Mouse (Mus musculus) gastrocnemius, postnatal 14 days (tissue): Measurements from ENCODE around the gene Ube2g1. TPM values are rescaled to one million over a fixed set of nuclear protein-coding genes. Genes with fewer than 3 reads are reported as not detected.

Experiments
- DNase-seq: peaks from one replicate; pipeline ENCODE4 v3.0.0; 2021; ENCODE audit warnings: mixed read lengths
- intact Hi-C: fragments of 180-260 bp; cut with DNase I; formaldehyde crosslinking; loops from one replicate; pipeline ENCODE4 v1.15.1; 2025; ENCODE audit warnings: low total_unique reads
- long read RNA-seq, 2 experiments: library from polyadenylated mRNA; stranded (forward); transcript quantifications; one replicate each; pipeline ENCODE4 v2.0.0; 2021
- total RNA-seq, 2 experiments: library from RNA; stranded (reverse); gene quantifications; 2 replicates each; pipeline ENCODE4 v1.2.3; 2021

The Ube2g1 gene
- total RNA-seq = 10 to 100 TPM; 55.2 to 55.7 TPM
- long read RNA-seq, experiment 1, transcript Ube2g1-201 (6 exons, 3,815 nt) = major isoform, 52 of 75 reads
- long read RNA-seq, experiment 1, partial matches to known transcripts = 2 of 75 reads
- long read RNA-seq, experiment 1, other reads (novel, unspliced or antisense) = 15 of 75 reads
- long read RNA-seq, experiment 2, transcript Ube2g1-201 (6 exons, 3,815 nt) = major isoform, 83 of 113 reads
- long read RNA-seq, experiment 2, partial matches to known transcripts = 1 of 113 reads
- long read RNA-seq, experiment 2, other reads (novel, unspliced or antisense) = 25 of 113 reads

DNA sequence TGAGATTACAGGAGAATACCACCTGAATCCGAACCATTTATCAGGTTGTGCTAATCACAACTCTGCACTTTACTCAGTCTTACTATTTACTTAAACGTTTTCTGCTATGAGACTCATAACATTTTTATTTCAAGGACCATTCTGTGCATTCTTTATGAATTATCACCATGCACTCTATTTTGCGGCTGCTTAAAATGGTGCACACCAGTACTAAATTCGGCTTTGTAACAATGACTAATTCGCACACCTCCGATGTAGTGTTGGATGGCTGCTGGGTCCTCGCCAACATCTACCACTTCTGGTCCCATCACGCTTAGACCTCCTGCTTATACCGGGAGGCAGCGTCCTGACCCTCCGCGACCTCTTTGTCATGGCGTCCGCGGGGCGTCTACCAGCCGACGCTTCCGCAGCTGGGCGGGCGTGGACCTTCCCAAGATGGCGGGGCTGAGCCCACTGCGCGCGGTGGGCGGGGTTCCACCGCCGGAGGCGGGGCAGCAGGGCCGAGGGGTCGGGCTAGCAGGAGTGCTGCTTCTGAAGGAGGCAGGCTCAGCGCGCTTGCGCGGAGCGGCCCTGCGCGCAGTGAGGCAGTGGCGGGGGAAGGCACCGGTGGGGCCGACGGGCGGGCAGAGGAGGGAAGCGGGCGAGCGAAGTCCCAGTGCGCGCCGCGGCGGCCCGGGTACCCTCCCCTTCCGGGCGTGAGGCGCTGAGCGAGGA is at the start of gene Ube2g1:
Gene Ube2g1 (plus strand): TSS at position 590 of the 714 bp plus-strand sequence.
- peak; percentile 99 for DNase-seq
- intact Hi-C loops = no loop called here

DNA sequence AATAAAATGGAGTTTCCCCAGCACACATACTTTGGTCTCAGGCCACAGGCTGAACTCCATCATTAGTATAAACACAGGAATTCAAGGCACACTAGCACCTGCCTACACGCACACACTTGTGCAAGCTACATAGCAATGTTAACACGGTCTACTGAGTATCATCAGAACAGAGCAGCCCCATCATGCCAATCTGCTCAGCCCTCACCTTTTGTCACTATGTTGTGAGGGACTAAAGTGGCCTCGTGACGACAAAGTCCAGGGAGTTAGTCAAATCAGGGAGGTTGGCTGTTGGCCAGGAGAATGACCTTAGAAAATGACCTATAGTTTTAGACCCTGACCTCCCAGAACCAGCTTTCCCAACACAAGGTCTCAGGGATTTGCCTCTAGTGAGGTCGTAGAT is 48.9 kb upstream of the Ube2g1 start:
- no peak for DNase-seq
- intact Hi-C loops = loop anchor here (10.0 kb wide), 1 partner anchor 333 kb away; no protein-coding TSS in a partner anchor

DNA sequence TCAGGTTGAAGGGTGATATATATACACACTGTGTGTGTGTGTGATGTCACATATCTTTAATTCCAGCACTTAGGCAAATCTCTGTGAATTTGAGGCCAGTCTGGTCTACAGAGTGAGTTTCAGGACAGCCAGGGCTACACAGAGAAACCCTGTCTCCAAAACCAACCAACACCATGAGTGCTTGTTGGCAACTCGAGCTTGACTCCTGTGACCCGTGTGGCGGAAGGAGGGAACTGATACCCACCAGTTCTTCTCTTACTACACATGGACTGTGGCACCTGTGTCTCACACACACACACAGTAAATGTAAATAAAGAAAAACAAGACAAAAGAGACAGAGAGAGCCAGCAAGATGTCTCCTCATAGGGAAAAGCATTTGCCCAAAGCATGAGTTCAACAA is 46.4 kb upstream of the Ube2g1 start:
- no peak for DNase-seq

DNA sequence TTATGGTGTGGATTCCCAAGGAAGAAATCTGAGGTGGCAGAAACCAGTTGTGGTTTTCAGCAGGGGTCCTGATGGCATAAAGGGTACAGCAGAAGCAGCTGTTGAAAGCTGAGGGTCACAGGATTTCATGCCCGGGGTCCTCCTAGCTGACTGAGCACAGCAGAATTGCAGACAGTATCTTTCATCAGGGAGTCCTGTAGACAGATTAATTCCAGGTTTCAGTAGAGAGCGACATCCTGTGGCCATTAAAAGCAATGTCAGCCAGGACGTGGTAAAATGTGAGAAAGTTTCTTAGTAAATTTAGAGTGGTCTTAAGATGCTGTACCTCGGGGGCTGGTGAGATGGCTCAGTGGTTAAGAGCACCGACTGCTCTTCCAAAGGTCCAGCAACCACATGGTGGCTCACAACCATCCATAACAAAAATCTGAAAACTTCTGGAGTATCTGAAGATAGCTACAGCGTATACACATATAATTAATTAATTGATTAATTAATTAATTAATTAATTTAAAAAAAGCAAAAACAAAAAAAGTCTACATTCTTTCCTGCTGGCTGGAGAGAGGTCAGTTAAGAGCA is 42.8 kb upstream of the Ube2g1 start:
- no peak for DNase-seq
- intact Hi-C loops = loop anchor here (5.0 kb wide), 3 partner anchors 72 to 127 kb away; partner anchors contain the start of gene Ggt6

More for the DNA sequence above, 46.4 kb upstream of the Ube2g1 start:
- intact Hi-C loops = loop anchor here (5.0 kb wide), 3 partner anchors 68 to 123 kb away; partner anchors contain the start of gene Ggt6

DNA sequence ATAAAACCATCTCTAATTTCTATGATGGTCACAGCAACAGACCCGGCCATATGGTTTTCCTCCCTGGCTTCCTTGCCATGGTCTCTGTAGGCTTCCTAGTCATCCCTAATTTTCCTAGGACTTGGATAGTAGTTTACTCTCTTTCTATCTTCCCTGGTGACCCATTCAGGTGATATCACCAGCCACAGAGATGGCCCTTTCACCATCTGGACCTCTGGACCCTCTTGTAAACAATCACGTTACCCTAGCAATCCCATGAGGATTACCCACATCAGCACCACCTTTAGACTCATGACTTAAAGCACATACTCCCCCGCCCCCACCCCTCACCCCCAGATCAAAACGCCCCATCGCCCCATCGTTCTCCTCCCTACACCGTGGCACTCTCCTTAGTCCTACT is 40.8 kb upstream of the Ube2g1 start:
- no peak for DNase-seq
- intact Hi-C loops = no loop called here

DNA sequence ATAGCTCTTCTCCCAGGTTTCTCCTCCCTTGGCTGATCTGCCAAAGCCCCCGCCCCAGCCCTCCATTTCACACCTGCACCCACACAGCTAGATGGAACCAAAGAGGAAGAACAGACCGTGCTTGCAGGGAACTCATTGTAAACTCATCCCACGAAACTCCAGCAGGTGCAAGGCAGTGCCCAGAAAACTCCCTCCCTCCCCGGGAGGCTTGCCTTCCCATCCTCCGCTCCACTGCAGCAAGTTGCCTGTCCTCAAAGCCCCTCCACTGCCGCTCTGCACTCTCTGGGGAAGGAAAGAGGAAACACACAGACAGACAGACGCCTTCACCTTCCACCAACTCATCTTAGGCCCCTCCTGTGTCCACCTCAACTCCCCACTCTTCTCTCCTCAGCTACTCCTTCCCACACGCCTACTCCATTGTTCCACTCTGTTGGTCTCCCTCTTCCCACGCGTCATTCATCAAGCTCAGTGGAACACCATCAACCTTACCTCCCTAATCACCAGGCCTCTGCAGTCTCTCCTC is 40.2 kb upstream of the Ube2g1 start:
- intact Hi-C loops = no loop called here
- DNase-seq = no peak

DNA sequence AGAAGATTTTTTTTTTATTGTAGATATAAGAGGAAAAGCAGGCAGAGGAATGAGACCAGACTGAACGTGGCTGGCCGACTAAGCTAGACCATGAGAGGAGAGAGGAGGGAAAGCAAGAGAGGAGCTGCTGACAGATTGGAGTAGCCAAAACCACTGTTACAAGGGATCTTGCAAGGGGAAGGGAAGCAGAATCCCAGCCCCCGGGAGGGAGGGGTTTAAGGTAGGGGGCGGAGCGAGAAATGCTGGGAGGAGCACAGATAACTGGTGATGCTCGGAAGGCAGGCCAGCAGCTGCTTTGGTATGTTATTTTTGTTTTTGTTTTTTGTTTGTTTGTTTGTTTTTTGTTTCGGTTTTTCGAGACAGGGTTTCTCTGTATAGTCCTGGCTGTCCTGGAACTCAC is 38.0 kb upstream of the Ube2g1 start:
- DNase-seq = no peak
- intact Hi-C loops = no loop called here

DNA sequence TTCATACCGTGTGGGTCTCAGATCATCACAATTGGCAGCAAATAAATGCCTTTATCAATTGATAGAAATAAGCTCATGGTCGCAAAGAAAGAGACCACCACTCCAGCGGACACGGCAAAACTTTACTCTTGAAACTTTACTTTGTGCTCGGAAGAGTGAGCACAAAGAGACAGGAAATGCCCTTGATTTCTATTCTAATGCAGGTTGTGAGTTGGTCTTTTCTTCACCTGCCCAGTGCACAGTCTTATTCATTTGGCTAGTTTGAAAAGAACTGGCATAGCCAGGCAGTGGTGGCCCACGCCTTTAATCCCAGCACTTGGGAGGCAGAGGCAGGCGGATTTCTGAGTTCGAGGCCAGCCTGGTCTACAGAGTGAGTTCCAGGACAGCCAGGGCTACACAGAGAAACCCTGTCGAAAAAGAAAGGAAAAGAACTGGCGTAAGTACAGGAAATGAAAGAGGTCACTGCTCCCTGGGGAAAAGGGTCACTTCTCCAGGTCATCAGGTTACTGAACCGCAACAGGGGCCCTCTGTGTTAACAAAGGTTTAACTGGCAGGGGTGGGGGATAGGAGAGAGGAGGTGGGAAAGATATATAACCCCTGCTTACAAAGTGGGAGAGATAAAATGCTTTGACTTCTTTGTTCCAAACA is 37.3 kb upstream of the Ube2g1 start:
- intact Hi-C loops = no loop called here
- no peak for DNase-seq

DNA sequence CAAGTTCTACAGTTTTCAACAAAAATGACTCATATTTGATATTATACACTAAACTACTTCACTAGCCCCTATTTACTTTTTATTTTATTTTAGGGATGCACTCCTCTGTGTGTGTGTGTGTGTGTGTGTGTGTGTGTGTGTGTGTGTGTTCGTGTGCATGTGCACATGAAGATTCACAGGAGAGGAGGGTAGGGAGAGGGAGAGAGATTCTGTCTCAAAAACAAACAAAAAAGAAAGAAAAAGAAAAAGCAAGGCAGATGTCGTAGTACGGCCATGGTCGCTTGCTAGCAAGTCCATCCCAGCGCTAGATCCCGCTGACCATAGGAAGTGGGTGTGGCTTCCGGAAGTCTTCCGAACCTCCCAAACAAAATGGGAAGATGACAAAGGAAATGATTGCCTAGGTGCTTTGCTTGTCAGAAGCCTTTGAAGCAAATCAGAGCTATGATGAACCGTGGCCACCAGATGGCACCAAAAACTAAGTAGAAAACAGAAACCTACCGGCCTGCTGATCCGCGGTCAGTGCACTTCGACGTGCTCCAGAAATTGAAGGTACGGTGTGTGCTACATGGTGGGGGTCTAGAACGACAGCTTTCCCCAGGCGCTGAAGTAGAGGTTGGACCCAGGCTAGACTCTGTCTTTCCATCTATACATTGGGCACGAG is 36.6 kb upstream of the Ube2g1 start:
- DNase-seq = peak; percentile 74
- intact Hi-C loops = no loop called here

DNA sequence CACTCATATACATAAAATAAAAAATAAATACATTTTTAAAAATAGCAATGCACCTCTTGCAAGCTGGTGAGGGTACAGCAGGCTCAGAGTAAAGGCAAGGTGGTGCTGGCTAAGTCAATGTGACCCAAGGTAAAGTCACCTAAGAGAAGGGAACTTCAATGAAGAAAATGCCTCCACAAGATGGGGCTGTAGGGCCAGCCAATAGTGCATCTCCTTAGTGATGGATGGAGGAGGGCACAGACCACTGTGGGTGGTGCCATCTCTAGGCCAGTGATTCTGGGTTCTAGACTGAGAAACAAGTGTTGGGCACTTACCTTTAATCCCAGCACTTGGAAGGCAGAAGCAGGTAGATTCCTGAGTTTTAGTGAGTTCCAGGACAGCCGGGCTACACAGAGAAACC is 33.3 kb upstream of the Ube2g1 start:
- DNase-seq = no peak
- intact Hi-C loops = loop anchor here (2.0 kb wide), 1 partner anchor 151 kb away; no protein-coding TSS in a partner anchor

DNA sequence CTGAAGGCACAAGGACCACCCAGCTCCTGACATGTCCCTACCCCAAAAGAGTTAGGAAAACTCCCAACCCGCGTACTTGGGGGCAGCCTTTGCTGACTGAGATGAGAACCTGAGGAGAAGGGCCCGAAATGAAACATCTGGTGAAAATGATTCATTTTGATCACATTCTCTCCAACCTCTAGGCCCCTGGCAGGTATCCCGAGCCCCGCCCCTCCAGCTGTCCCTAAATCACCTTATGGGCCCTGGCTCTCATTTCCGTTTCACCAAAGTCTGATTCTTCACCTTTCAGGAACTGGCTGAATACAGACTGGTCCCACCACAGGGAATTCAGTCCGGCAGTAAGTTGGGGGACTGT is 31.0 kb upstream of the Ube2g1 start:
- intact Hi-C loops = no loop called here
- DNase-seq = peak; percentile 18

DNA sequence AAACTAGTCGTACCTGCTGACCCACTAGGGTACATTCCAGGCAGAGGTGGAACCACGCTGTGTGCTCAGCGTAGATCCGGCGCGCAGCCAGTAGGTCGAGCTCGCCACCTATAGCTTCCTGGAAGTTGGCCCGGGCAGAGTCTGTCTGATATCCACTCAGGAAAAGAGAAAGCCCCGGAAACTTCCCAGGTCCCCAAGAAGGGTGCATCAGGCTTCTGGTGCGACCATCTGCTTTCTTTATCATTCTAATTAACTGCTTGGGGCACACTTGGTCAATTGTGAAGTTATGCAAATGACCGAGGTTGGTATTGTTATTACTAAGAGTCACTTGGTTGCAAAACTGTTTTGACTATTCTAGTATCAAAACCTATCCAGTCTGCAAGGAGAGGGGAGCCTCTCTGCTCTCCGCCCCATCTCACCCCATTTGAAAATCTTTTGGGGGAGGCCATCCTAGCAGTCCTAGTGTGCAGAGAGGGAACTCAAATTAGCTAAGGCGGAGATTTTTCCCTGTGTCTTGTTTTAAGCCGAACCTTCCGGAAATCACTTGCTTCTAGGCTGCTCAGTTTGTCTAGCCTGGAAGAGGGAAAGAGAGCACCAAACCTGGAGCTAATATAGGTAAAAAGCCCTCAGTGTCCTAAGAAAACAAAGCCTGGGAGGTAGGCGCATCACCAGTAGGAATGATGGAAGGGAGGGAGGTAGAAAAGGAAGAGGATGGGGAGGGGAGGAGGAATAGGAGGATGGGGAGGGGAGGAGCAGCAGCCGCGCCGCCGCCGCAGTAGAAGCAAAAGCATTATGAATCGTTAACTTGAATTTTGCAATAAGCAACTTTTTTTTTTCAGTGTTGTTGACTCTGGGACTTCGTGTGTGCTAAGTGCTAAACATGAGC is 30.4 kb upstream of the Ube2g1 start:
- DNase-seq = no peak
- intact Hi-C loops = no loop called here

DNA sequence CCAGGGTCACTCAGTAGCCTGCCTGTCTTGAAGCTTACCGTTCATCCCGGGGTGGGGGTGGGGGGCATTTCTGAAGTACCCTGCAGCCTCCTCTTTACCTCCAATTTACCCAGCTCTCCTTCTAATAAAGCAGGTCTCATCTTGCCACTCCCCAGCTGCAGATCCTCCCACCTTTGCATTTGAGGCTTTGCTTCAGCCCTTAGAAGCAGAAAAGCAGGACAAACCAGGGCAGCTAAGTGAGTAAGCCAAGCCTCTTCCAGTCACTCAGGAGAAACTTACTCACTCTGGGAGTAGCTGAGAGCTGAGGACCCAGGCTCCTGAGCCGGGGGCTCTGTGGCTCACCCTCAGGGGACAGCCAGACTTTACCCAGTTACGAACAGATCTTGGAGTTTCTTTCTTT is 28.6 kb upstream of the Ube2g1 start:
- no peak for DNase-seq
- intact Hi-C loops = no loop called here

DNA sequence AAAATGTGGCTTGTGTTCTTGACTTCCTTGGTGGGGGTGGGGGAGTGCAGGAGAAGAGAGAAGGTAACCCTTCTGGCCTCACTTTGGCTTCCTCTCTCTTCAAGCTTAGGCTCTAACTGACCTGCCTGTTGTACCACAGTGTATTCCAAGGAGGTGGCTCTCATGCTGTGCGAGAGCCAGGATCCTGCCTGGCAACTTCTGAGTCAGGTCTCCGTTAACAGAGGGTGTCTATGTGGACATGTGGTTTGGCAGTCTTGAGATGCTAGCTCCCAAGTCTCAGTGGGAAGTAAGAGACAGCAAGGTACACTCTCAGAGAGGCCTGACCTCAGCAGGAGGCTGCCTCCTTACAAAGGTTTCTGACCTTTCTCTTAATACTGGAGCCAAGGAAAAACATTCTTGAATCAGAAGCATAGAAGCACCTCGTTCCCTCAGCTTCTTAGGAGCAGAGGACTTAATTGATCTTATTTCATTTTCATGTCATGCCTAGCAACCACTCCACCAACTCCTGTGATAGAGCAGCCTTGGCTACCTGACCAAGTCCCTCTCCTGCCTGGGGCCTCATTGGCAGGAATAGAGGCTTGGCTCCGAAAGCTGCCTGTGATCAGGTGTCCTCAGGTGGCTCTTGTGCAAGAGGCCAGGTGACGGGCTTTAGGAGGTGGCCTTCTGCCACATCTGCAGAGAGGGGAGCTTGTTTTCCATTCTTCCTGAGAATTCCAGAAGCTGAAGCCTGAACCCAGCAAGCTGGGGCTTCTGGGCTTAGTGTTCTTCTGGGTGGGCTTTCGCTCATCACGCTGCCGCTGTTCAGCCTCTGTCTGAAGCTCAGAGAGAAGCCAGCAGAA is 25.3 kb upstream of the Ube2g1 start:
- intact Hi-C loops = no loop called here
- peak; percentile 42 for DNase-seq

DNA sequence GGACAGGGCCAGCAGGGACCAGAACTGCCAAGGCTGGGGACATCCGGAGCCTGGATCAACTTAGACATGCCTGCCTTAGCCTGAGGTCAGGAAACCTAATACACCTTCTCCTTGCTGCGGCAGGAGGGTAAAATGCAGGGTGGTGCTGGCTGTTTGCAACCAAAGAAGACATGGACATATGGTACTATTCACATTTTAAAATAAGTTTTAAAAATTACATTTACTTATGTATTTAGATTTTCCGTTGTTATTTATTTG is 24.7 kb upstream of the Ube2g1 start:
- peak; percentile 32 for DNase-seq
- intact Hi-C loops = no loop called here

DNA sequence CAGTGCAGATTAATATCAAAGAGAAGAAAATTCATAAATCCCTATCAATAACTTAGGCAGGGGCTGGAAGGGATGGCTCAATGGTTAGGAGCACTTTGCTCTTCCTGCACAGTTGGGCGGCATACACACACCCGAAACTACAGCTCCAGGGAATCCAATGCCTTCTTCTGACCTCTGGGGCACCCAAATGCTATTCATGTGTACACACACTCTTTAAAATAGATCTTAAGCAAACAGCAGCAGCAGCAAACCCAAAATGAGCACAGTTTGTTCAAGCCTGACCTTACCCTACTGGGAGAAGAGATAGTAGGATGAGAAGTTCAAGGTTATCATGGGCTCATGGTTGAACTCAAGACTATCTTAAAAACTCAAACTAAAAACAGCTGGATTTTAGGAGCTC is 24.0 kb upstream of the Ube2g1 start:
- intact Hi-C loops = no loop called here
- no peak for DNase-seq

DNA sequence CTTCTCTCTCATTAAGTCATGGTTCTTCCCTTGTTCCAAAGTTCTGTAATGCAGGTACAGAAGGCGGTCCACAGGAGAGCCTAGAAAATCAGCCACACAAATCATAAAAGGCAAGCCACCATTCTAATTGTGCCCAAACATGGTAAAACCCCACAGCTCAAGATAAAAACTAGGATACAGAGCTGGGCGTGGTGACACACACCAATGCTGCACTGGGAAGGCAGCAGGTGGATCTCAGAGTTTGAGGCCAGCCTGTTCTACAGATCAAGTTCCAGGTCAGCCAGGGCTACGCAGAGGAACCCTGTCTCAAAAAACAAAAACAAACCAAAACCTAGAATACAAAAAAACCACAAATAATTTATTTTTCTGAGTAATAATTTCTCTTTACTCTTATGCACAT is 20.5 kb upstream of the Ube2g1 start:
- intact Hi-C loops = no loop called here
- DNase-seq = no peak
